Mouse (Mus musculus) CH12F3 (cell line): ENCODE results near the gene Pln.

Experiments used
- in situ Hi-C: fragments of 300-500 bp; cut with MboI; formaldehyde crosslinking; loops from 2 replicates; pipeline ENCODE4 v1.14.3; 2020; ENCODE audit warnings: low sequenced_read_pairs

Gene Pln

DNA sequence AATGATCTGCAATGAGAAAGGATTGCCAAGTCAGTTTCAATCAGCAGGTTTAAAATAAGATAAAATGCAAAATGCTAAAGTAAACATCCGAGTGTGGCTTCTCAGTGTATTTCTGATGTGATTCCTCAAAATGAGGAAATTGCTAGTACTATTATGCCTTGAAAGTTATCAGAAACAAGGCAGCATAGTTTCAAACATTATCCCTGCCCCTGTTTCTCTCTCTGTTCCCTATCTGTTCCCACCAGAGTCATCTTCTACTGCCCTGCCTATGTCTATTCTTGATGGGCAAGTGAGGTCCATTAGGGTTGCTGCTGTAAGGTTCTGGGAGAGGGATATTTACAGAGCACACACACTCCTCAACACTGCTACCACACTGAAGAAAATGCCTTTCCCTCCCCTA, 11.8 kb downstream of the Pln start:
- in situ Hi-C loops = loop anchor here (5.0 to 25.0 kb wide), 2 partner anchors 178 to 237 kb away; no protein-coding TSS in a partner anchor

DNA sequence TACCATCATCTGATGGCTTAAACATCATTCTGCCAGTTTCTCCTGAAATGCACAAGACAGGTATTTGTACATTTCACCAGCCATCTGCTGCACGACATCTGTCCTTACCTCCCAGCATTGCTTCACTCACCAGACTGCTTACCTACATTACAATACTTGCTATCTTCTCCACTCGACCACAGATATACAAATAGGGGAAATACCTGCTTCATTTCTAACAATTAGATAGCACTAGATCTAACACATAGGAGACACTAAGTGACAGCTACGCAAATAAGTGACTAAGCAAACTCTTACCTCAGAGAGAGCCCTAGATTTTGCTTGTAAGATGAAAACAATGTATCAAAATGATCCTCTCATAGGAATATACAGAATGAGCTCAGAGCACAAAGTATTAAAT, 16.2 kb downstream of the Pln start:
- in situ Hi-C loops = no loop called here

GRCm38 (mm10) chr10:53359016-53359415, 21.5 kb downstream of the Pln start:
- in situ Hi-C loops = no loop called here

DNA sequence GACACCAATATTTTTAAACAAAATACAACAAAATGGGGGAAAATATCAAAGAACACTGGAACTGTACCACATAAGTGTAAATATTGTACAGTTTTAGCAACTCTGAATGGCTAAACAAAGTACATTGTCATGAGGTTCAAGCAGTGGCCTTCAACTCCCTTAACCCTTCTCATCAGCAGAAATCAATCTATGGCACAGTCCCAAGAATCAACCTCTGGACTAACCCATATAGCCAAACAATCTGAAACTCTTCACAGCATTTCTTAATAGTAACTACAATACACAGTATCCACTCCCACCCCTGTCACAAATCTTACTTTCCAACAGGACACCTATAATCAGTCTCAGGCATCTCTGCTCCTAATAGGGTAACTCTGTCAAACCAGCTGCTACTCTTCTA, 26.8 kb downstream of the Pln start:
- in situ Hi-C loops = no loop called here

DNA sequence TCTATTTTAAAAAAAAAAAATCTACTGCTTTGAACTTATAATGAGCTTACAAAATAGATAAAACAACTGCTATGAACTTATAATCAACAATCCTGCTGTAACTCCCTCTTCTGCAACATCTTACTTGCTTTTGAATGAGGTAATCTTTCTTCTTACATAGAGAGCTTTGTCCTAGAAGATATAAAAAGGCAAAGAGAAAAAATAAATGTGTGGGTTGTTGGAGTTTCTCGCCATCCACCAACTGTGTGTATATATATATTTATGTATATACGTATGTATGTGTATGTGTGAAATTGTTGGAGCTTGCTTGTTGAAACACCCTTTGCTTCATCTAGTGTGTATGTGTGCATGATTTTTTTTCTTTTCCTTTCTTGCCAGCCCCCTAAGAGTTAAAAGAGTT, 29.8 kb downstream of the Pln start:
- in situ Hi-C loops = no loop called here

DNA sequence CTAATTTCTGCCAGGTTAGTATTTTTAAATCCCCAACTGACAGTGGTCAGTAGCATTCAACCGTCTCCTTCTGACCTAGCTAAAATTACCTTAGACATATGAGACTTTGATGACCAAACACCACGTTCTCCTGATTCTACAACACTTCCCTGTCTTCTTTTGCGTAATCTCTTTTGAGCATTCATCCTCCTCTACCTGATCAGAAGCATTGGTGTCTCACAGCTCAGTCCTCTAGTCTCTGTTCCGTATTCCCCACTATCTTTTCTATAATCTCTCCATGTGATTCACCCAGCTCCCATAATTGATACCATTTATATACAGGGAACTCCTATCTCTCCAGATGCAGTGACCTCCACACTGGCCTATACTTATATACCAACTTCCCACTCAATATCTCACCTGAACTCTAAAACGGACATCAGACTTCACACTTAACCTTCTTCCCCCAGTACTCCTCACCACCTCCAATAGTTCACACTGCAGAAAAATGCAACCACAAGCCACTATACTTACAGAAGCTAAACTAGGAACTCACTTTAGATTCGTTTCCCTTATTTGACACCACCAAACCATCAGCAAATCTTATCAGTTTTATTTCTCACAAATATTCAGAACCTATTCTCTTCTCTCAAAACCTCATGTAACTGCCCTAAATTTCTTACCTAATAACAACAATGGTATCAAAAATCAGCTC, 36.6 kb downstream of the Pln start:
- in situ Hi-C loops = no loop called here

DNA sequence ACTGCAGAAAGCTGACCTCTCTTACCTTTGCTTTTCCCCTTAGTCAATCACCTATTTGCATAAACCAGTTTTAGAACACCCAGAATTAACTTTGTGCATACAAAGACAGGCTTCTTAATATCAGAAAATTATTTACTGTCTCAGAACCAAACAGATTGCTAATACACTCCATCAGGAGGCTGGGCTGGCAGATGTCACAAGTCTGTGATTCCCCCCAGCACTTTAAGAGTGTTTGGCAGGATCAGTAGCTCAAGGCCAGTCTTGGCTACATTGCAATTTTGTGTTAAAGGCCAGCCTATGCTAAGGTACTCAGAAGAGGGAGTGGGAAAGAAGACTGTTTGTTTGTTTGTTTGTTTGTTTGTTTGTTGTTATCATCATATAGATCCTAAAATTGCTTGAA, 39.6 kb downstream of the Pln start:
- in situ Hi-C loops = no loop called here

DNA sequence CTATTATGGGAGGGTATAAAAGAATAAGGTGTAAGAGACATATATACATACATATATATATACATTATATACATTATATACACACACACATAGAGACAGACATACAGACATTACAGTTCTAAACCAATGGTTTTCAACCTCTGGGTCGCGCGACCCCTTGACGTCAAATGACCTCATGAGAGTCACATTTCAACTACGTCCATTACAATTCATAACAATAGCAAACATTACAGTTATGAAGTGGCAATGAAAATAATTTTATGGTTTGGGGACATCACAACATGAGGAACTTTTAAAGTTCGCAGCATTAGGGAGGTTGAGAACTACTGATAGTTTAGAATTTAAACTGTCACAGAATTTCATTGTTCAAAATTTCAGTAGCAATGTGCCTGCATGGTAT, 40.8 kb downstream of the Pln start:
- in situ Hi-C loops = no loop called here

- in situ Hi-C loops = no loop called here
Observed at GRCm38 (mm10) chr10:53378981-53379708, 41.7 kb downstream of the Pln start.

- in situ Hi-C loops = no loop called here
Observed at GRCm38 (mm10) chr10:53379709-53380106, 42.2 kb downstream of the Pln start, which contains the start of gene Cep85l. TSS of gene Cep85l (minus strand) at chr10:53379947.

DNA sequence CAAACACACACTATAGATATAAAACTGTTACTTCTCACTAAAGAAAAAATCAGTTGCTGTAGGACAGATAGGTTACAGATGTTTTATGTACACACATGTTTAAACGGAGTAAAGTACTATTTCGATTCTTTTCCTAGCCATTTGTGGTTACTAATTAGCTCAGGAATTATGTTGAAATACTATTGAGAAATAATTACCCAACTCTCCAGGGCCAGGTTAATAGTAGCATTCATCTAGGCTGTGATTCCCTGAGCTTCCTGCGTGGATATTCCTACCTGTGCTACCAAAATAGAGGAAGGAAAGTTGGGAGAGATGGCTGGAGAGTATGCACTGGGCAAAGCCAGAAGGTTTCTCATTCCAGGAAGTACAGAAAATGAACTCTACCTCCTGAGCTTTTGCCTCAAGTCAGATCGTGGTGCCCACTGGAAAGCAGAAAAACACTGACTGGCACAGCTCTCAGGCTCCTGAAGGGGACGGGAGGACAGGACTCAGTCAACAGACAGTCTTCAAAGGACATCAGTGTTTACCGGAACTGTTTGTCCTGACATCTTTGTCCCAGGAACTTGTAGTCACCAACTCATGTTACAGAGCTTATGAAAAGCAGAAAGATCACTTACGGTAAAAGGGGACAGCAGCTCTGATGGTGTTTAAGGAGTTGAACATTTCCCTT, 45.4 kb downstream of the Pln start:
- in situ Hi-C loops = no loop called here

- in situ Hi-C loops = no loop called here
Observed at GRCm38 (mm10) chr10:53384896-53385295, 47.4 kb downstream of the Pln start.

DNA sequence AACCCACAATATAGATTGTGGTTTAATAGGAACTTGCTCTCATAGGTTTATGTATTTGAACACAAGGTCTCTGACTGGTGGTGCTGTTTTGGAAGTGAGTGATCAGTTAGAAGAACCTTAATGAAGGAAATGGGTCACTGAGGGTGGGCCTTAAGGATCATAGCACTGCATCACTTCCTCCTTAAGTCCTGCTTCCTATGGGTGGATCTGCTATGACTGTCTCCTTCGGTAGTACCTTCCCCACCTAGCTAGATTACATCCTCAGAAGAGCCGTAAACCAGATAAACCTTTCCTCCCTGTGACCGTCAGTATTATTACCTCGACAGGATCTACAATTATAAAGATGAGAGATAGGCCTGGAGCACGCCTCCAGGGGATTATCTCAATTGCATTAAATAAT, 48.0 kb downstream of the Pln start:
- in situ Hi-C loops = no loop called here

DNA sequence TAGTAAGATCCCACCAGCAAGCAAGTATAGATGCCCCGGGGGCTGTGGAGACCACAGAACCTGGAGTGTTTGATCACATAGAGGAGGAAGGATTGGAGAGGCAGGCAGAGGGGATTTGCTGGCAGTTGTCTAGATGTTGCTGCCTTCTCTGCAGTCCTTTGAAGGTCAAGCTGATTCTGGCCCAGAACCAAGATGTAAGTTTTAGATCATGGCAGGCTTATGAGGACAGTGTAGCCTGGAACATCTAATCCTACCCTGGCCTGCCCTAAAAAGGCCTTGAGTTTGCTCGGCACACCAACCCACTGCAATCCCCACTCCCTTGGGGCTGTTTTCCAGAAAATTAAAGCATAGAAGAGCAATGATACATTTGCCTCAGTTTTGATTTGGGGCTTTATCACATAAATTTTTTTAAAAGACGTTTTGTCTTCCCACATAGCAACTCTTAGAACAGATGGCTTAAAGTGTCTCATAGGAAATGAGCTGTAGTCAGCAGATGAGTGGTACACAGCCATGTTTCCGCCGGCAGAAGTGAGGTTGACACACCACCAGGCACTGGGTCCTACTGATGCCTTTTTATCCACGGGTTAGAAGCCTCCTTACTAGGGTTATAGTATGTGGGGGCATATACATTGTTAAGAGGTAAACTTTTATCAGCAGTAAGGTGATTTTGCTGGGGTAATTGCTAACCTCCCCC, 50.9 kb downstream of the Pln start:
- in situ Hi-C loops = no loop called here

DNA sequence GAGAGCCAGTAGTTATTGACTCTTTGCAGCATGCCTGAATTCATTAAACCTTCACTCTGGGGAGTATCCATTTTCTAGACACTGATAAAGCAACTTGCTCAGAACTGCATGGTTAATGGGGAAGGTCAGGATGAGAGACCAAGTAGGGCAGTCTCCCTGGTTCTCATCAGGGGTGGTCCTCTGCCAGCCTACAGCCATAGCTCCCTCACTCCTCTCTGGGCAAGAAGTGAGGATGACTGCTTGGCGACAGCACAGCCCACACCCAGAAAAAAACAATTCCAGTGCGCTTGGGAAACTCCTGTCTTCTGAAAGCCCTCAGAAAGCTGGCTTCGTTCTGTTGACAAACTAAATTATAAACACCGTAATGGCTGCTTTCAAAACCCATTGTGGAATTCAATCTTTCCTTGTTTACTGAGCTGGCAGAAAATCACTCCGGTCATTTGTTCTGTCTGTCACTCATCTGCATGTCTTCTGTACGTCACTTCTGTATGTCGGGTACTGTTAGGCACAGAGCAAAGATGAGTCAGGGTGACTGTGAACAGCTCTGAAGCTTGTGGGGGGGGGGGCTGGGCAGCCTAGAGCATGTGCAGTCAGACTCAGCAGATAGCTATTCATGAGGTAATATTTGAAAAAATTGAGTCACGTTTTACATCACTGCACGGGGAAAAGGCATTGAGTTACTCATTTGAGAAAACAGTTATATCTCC, 57.6 kb downstream of the Pln start:
- in situ Hi-C loops = no loop called here
